Mouse (Mus musculus) retina, postnatal 7 days (tissue): ENCODE measurements around the gene Clrn1.

Source experiments
- DNase-seq: peaks from one replicate; pipeline ENCODE4 v3.0.0-alpha.2; 2012; ENCODE audit warnings: low read depth, low spot score

Clrn1 gene

DNA sequence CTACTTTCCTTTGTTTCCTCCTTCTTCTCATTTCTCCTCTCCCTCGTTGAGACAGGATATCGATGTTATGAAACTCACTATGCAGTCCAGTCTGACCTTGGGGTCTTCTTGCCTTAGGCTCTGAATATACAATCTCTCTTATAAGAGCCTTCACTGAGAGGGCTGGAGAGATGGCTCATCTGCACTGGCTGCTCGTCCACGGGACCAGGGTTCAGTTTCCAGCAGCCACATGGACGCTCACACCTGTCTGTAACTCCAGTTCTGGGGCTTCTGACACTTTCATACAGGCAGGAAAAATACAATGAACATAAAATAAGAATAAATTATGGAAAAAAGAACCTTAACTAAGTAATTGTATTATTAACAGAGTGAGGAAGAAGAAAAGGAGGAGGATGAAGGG, 53.6 kb downstream of the Clrn1 start:
- no peak for DNase-seq

DNA sequence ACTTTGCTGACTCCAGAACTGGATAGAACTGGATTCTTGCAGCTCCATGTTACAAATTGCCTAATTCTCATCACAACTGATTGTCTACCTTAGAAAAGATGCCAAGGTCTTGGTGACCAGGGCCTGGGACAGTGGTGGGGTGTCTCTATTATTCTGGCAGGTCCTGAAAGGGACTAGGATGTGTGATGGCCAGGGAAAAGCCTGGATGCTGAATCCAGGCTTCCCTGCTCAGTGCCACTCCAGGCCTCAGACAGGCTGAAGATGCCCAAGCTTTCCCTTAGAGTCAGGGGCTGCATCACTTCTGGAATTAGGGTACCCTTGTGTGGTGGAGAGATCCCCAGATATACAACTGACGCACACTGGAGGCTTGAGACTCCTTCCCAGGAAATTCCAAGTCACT, 55.2 kb downstream of the Clrn1 start:
- no peak for DNase-seq

DNA sequence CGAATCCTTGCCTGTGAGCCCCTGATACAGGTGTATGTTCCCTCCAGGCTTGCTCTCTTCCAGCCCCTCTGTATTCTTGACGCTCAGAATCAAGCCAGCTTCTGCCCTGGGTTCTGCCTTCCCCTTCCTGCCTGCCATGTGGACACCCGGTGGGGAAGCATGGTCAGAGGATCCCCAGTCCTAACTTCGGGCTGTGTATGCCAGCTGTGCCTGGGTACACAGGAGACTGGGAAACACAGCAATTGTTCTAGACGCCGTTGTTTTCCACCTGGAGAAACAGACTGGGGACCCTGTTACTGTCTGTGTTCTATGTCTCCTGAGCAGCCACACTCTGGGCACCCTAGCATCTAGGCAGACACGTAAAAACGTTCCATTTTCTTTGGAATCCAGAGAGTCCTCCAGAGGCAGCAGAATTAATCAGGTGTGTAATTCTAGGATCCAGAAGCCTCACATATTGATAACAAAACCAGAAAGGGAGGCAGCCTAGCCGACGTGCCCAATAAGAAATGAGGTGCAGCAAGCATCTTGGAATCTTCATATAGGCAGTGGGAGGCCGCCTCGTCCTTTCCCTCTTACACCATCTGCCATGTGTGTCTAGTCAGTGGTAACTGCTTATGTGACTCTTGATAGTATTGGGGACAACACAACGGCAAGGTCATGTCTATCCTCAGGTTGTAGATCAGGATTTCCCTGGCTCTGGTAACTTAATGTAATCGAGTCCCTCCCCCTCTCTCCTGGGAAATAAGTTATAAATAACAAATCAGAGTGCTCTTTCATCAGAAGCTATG, 56.6 kb downstream of the Clrn1 start:
- DNase-seq = no peak

DNA sequence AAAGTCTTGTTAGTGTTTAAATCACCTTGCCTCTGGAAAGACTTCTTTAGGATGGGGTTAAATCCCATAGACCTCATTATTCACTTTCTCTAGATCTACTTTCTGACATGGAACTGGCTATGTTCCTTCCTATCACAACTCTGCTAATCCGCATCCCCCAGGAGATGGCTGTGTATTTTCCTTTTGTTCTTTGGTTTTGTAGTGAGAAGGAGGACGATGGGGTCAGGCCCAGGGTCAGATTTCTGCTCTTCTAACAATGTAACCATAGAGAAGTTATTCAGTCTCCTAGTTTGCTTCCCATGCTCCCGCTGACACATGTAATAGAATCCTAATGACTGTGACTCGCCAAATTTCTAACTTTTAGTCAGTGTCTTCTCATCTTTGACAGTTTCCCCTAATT, 58.9 kb downstream of the Clrn1 start:
- no peak for DNase-seq

DNA sequence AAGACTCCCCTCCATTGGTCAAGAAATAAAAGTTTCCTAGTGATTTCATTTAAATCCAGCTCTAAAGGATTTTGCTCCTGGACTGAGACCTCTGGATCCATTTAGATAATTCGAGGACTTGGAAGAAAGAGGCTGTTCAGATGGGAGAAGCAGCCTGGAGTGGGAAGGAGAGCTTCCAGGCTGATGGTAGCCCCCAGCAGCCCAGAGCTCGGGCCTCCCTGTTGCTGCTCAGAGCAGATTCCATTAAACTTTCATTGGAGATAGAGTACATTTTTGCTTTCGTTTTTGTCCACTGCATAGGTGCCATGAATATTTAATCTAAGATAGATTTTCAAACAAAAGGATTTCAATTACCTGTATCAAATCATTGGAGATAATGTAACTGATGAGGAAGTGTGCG, 62.9 kb downstream of the Clrn1 start, which contains the start of gene Mindy4b-ps:
TSS of gene Mindy4b-ps (minus strand) at position 101 of the 400 bp plus-strand sequence.
- no peak for DNase-seq

DNA sequence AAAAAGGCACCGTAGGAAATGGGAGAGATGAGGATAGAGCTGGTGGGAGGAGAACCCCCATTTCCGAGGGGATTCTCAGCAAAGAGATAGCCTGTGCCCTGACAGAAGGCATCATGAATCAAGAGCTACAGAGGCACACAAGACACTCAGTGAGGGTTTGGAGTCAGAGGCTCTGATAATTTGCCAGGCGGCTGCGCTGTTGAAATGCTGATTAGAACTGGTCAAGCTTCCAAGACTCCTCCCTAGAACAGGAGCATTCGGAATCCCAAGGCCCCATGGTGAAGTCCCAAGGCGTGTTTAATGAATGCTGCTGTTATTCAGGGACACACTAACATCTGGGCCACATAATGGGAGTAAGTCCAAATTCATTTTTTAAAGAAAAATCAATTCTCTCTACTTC, 67.8 kb downstream of the Clrn1 start:
- DNase-seq = no peak

DNA sequence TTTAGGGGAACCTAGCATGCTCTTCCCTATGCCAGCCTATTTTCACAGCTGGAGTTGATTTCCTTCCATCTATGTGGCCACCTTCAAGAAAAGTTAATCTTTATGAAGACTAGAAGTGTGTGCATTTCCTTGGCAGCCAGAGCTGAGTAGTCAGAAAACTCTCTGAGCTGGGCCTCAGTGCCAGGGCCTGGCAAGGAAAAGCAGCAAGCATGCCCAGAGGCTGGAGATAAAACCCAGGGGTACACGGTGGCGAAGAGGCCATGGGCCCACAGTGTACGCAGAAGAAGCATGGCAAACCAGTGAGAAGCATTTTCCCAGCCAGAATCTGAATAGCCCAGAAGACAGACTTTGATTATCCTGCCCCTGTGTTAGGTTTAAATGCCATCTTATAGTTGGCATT, 70.9 kb downstream of the Clrn1 start:
- DNase-seq = no peak

DNA sequence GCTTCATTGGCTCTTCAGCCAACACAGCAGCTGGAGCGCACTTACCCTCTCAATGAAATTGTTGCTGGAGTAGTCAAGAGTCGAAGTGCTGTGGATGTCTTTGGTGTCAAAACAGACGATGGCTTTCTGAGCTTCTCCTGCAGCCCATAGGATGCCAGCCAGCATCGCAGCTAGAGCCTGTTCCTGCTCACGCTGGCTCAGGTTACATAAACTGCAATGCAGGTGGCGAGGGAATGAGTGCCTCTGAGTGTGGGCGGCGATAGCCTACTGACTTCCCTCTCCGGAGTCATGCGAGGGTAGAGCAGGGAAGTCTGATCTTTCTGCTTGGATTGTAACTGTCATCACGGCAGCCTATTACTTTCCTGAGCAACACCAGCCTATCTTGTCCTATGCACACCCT, 74.8 kb downstream of the Clrn1 start:
- DNase-seq = no peak

DNA sequence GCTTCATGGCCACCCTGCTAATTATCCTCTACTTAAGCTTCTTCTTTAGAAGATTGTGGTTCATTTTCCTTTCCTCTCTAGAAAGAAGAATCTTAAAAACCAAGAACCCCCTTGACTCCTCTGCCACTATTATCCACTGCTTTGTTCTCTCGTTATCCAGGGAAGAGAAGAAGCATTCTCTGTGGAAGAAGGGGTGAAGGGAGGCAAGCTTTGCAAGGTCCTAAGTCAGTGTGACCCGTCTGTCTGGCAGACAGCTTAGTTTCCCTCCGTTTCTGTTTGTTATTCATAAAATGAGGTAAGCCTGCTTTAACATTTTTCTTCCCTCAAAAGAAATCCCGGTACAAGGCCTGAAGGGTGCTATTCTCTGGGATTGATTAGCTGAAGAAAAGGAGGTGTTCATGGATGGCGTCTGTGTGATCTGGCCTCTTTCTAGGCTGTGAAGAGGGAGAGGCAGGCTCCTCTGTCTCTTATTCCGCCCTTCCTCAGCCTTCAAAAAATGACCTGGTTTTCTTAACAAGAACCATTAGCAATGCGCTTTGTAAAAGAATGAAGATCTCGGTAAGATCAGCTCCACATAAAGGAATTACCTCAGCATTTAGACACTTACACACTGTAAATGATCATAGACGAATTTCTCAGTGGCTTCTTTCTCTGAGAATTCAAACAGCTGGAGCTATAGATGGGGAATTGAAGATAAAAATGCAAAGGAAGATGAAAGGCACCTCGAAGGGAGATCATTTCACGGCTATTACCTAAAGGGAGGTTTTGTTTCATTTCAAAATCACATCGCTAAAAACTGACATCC, 75.8 kb downstream of the Clrn1 start:
- DNase-seq = no peak

DNA sequence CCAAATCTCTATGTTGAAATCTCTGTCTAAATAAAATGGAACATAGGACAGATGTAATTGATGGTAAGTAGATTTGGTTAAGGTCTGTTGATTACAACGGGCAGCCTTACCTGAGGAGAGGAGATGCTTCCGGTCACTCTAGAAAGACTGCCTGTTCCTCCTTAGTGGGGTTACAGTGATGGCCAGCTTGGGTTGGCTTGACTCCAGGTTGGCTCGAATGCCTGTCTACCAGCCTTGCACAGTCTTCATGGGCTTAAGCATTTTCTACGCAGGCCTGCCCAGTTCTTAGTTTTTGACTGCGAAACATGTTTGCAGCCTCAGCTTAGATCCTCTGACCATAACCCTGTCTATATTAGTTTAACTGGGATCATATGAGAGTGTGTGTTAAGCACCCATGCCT, 76.5 kb downstream of the Clrn1 start:
- DNase-seq = no peak

DNA sequence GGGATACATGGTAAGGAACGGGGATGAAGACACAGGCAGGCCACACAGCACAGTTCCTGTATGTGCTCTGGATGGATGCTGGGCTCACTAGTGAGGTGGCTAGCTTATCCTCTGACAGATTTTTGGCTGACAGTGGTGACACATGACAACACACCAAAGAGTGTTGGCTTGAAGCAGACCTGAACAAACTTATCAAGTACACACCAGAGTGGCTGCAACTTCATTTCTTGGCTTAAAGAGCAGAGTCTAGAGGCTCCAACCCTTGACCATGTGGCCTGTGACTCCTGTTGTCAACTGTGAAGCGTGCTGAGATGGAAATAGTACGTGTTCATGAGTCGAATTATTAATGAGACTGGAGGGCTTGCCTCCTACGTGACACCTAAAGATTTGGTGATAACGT, 80.4 kb downstream of the Clrn1 start:
- DNase-seq = no peak

DNA sequence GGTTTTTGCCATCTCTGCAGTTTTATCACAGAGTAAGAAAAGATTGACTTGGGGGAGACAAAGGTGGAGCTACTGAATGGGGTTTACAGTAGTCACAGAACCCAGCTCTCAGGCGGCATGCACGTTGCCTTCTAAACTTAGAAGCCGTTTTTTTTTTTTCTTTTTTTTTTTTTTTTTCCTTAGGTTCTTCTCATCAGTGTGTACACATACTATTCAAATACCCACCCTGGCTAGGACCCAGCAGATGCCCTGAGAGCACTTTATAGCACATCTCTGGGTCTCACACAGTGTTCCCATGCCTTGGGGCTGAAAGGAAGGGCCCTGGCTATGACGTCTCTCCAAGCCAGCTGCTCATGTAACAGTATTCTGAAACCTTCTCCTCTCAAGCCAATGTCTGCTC, 86.5 kb downstream of the Clrn1 start:
- DNase-seq = no peak

DNA sequence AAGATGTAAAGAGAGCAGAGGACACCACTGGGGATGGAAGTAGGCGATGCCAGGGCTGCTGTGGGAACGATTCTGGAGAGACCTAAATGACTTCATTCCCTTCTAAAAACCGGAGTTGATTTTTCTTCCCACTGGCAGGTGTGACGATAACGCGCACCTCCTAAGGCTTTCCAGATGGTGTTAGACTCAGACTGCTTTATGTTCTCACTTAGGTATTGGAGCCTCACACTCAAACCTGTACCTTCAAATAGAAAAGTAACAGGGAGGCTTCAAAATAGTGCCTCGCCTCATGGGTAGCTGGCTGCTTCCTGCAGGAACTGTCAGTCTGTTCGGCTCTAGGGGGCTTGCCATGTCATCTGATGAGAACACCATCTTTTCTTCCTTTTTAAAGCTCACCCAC, 86.9 kb downstream of the Clrn1 start:
- no peak for DNase-seq
